Mouse (Mus musculus): Measurements from ENCODE around the gene Ncam1. TPM values are rescaled to one million over a fixed set of nuclear protein-coding genes. Genes with fewer than 3 reads are reported as not detected.

Ncam1 gene
- total RNA-seq, 2 experiments from 2014 or later, result 15.0 to 15.2 TPM

- no peak for DNase-seq
- intact Hi-C loops (cut with DNase I), result no loop called here
Observed at GRCm38 (mm10) chr9:49756725-49757124, 42.0 kb downstream of the Ncam1 start.

- no peak for DNase-seq
- intact Hi-C loops (cut with DNase I), result no loop called here
Observed at GRCm38 (mm10) chr9:49755214-49755613, 43.5 kb downstream of the Ncam1 start.

DNA sequence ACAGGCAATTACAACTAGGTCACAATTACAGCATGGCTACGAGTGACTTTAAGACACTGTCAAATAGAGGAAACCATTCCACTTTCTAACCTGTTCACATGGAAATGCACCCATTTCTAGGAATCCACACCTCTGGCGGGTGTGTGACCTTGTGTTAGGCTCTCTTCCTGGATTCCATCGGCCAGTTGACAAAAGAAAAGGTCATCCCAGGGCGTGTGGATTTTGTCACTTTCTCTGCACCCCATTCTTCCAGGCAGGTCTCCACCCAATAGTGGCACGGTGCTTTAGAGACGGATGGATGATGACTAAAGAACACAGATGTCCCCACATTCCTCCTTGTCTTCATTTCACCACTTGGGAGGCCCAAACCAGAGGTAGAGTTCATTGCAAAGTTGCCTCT is 47.3 kb downstream of the Ncam1 start:
- no peak for DNase-seq
- intact Hi-C loops (cut with DNase I), result no loop called here

GRCm38 (mm10) chr9:49746176-49746575 is 52.5 kb downstream of the Ncam1 start:
- no peak for DNase-seq
- intact Hi-C loops (cut with DNase I), result no loop called here

- DNase-seq, result no peak
- intact Hi-C loops (cut with DNase I), result no loop called here
Observed at GRCm38 (mm10) chr9:49745696-49746095, 53.0 kb downstream of the Ncam1 start.

GRCm38 (mm10) chr9:49744286-49744685 is 54.4 kb downstream of the Ncam1 start:
- no peak for DNase-seq

GRCm38 (mm10) chr9:49739935-49740334 is 58.8 kb downstream of the Ncam1 start:
- intact Hi-C loops (cut with DNase I), result no loop called here
- no peak for DNase-seq

More at GRCm38 (mm10) chr9:49744286-49744685, 54.4 kb downstream of the Ncam1 start:
- intact Hi-C loops (cut with DNase I), result no loop called here

DNA sequence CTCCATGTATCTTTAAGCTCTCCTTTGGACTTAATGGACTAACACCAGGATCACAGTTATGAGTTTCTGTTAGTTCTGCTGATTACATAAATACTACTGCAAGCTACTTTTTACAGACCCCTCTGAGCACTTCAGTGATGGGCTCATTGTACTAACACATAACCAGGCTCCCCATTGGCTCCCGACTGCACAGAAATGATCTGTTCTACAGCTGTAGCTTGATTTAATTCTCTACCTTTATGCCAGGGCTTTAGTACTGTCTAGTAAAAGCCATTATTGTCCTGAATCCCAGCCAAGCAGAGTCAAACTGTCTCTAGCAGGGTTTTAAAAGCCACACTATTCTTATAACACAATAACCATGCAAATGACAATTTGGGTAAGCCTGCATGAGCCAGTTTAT is 60.2 kb downstream of the Ncam1 start:
- DNase-seq, result no peak
- intact Hi-C loops (cut with DNase I), result no loop called here

DNA sequence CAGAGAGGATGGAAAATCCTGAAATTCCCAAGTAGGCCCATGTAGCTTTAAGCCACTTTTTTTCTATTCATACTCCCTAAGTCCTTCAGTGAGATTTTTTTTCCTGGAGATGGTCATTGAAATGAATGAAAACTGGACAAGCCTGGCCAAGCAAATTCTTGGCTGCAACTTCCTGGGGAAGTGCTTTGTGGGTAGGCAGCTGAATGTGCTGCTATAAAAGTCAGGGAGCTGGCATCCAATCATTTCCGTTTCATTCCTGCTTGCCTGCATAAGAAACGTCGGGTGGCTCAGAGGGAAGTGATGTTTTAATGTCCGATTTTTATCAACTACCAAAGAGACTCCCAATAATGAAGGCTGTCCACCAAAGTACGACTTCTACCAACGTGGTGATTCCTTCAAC is 61.6 kb downstream of the Ncam1 start:
- intact Hi-C loops (cut with DNase I), result no loop called here
- no peak for DNase-seq

GRCm38 (mm10) chr9:49734348-49735007 is 64.2 kb downstream of the Ncam1 start:
- intact Hi-C loops (cut with DNase I), result no loop called here
- no peak for DNase-seq

- DNase-seq, result no peak
- intact Hi-C loops (cut with DNase I), result no loop called here
Observed at GRCm38 (mm10) chr9:49733726-49734125, 65.0 kb downstream of the Ncam1 start.

GRCm38 (mm10) chr9:49729479-49729878 is 69.2 kb downstream of the Ncam1 start:
- intact Hi-C loops (cut with DNase I), result no loop called here
- no peak for DNase-seq

DNA sequence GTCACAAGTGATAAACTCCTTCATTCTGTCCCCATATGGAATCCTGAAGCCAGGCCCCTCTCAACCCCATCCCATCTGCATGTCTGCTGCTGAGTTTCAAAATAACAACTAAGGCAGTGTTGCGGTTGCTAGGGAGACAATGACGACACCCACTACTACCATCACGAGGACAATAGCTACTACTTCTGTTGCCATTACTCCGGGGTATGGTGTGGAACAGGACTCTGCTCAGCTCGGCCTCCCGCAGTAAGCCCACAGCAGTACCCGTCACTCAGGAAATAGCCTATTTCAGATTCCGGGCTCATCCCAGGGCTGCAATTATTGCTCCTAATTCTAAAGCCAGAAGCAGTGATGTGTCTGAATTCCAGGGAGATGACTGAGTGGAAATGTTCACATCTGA is 70.5 kb downstream of the Ncam1 start:
- intact Hi-C loops (cut with DNase I), result no loop called here

DNA sequence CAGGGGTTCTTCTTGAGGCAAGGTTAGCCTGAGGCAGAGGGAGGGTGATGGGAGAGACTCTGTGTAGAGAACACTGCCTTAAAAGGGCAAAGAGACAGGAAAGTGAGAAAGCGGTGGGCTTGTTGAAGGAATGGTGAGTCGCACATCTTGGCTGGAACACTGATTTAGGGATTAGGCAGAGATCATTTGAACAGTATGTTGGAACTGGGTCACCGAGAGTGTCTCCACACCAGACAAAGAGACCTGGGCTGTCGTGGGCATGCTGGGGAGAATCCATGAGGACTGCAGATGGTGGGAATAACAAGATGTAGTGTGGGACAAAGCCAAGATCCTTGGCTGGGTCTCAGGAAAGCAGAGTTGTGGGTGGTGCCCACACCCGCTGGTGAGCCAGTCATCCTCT is 76.0 kb downstream of the Ncam1 start:
- DNase-seq, result no peak
- intact Hi-C loops (cut with DNase I), result no loop called here

More for the DNA sequence above, 70.5 kb downstream of the Ncam1 start:
- DNase-seq, result no peak

- intact Hi-C loops (cut with DNase I), result no loop called here
- peak in 1 of 2 experiments; percentile 7 for DNase-seq
Observed at GRCm38 (mm10) chr9:49715121-49715520, 83.6 kb downstream of the Ncam1 start.

GRCm38 (mm10) chr9:49714091-49714490 is 84.6 kb downstream of the Ncam1 start:
- no peak for DNase-seq
- intact Hi-C loops (cut with DNase I), result loop anchor here (5.0 kb wide), 1 partner anchor 458 kb away; no protein-coding TSS in a partner anchor

DNA sequence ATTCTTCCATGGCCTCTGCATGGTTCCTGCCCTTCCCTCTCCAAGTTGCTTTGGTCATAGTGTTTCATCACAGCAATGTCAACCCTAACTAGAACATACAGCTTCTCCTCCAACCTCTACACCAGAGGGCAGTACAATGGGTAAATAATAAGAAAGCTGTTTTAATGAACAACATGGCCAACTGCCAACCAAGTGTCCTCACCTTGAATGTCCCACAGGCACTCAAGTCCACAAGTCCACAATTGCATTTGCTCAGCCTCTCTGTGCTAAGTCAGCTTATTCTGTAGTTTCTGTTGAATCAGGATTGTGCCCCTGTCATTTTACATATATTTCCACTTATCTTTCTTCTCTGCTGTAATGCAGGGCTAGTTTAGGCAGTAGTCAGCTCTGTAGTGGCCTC is 91.1 kb downstream of the Ncam1 start:
- intact Hi-C loops (cut with DNase I), result no loop called here
- no peak for DNase-seq

DNA sequence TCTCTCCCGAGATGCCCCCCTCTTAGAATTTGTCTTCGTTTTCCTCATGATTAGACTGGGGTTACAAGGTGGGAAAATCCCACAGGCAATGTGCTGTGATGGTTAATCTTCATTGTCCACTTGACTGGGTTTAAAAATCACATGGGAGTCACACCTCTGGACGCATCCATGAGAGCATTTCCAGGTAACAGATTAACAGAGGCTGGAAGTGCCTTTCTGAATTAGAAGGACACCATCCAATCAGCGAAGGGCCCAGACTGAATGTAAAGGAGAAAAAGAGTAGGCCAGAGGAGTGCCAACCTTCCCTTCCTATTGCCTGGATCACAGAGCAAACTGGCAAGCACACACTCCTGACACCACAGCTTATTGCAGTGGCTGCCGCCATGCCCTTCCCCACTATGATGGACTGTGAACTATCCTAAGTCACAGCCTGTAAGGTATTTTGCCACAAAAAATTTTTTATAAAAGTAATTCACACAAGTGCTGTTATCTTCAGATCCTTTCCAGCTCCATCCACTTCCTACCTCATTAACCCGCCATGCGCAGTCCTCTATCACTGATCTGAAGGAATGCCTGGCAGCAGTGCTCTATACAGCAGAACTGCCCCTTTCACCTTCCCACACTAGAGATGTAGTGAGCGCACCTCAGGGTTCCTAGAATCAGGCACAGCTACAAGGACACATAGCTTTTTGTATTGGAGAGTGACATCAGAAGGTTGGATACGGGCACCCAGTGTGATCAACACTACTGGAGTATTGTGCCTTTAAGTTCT is 94.3 kb downstream of the Ncam1 start:
- no peak for DNase-seq
- intact Hi-C loops (cut with DNase I), result no loop called here

DNA sequence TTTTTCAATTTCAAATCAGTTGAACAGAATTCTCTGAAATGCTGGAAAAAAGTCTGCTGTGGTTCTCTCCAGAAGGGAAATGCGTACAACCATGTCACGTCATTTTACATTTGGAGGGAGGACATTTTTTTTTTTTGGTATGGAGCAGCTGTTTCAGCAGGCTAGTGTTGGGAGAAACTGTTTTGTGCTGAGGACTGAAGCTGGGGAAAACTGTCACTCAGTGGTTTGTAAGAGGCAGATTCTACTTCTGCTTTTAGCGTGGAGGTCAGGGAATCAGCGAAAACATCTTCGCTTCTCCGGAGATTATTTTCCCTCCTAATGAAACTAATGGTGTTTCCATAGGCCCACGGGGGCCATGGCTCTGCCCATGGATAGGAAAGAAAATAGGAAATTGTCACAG is 103.4 kb downstream of the Ncam1 start:
- intact Hi-C loops (cut with DNase I), result no loop called here

GRCm38 (mm10) chr9:49692791-49693190 is 105.9 kb downstream of the Ncam1 start:
- intact Hi-C loops (cut with DNase I), result no loop called here
- no peak for DNase-seq

More for the DNA sequence above, 103.4 kb downstream of the Ncam1 start:
- no peak for DNase-seq

DNA sequence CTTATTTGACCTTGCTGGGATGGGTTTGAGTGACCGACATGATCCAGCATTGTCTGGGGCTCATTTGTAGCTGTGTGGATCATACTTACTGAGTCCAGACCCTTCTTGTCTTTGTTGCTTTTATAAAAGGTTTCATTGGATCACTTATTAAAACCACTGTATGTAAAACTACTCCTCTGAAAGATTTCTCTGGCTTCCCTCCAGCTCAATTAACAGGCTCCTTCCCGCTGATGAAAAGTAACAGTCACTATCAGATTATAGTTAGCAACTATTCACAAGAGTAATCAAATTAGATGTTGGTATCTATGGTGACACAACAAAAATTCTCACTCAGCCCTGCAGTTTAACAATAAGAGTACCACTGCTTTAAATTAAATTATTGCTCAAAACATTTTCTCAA is 107.4 kb downstream of the Ncam1 start:
- DNase-seq, result no peak
- intact Hi-C loops (cut with DNase I), result no loop called here
